Mouse (Mus musculus): ENCODE results near the gene C8b.

DNA sequence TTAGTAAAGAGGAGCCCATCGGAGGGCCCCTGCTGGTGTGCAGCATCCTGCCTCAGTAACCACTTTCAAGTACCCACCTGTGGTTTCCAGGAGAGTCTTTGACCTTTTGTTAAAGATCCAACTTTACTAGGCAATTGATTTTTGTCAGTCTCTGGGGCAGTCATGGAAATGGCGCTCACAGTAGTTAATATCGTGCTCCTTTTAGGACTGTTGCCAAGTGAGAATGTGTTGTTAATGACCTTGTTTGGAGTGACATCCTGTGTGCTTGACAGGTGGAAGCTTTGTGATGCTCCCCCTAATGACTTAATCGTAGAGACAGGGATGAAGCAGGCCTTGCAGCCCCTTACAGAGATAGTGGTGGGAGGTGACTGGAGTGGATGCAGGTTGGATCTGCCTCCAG is 4.2 kb downstream of the C8b start:
- TF ChIP-seq EP300 (IDR thresholded peaks at IDR 0.05; ENCODE audit: low read depth) (no peak), CTCF (IDR thresholded peaks at IDR 0.05; ENCODE audit: low read depth) (no peak)
